Mouse (Mus musculus): ENCODE data around the gene Coro2b.

The Coro2b gene

GRCm38 (mm10) chr9:62517112-62517957 is 19.5 kb downstream of the Coro2b start:
- no peak for DNase-seq (ENCODE audit: extremely low spot score, low read depth, low spot score)

GRCm38 (mm10) chr9:62515138-62515537 is 21.7 kb downstream of the Coro2b start:
- DNase-seq (ENCODE audit: extremely low spot score, low read depth, low spot score): no peak

- no peak for DNase-seq (ENCODE audit: extremely low spot score, low read depth, low spot score)
Observed at GRCm38 (mm10) chr9:62513492-62514133, 23.2 kb downstream of the Coro2b start.

- DNase-seq (ENCODE audit: extremely low spot score, low read depth, low spot score): no peak
Observed at GRCm38 (mm10) chr9:62510530-62510936, 26.3 kb downstream of the Coro2b start.

GRCm38 (mm10) chr9:62509617-62510016 is 27.2 kb downstream of the Coro2b start:
- DNase-seq (ENCODE audit: extremely low spot score, low read depth, low spot score): no peak

- DNase-seq (ENCODE audit: extremely low spot score, low read depth, low spot score): no peak
Observed at GRCm38 (mm10) chr9:62508740-62509524, 27.9 kb downstream of the Coro2b start.

GRCm38 (mm10) chr9:62506467-62507067 is 30.3 kb downstream of the Coro2b start:
- DNase-seq (ENCODE audit: extremely low spot score, low read depth, low spot score): no peak

- DNase-seq (ENCODE audit: extremely low spot score, low read depth, low spot score): no peak
Observed at GRCm38 (mm10) chr9:62504129-62504528, 32.7 kb downstream of the Coro2b start.

- DNase-seq (ENCODE audit: extremely low spot score, low read depth, low spot score): no peak
Observed at GRCm38 (mm10) chr9:62502361-62502760, 34.5 kb downstream of the Coro2b start.

GRCm38 (mm10) chr9:62501566-62501965 is 35.3 kb downstream of the Coro2b start:
- no peak for DNase-seq (ENCODE audit: extremely low spot score, low read depth, low spot score)

GRCm38 (mm10) chr9:62500007-62500406 is 36.8 kb downstream of the Coro2b start:
- no peak for DNase-seq (ENCODE audit: extremely low spot score, low read depth, low spot score)

- no peak for DNase-seq (ENCODE audit: extremely low spot score, low read depth, low spot score)
Observed at GRCm38 (mm10) chr9:62498945-62499344, 37.9 kb downstream of the Coro2b start.

- DNase-seq (ENCODE audit: extremely low spot score, low read depth, low spot score): no peak
Observed at GRCm38 (mm10) chr9:62497135-62498092, 39.4 kb downstream of the Coro2b start.

GRCm38 (mm10) chr9:62492306-62492990 is 44.4 kb downstream of the Coro2b start:
- no peak for DNase-seq (ENCODE audit: extremely low spot score, low read depth, low spot score)

GRCm38 (mm10) chr9:62491611-62492010 is 45.2 kb downstream of the Coro2b start:
- no peak for DNase-seq (ENCODE audit: extremely low spot score, low read depth, low spot score)

- no peak for DNase-seq (ENCODE audit: extremely low spot score, low read depth, low spot score)
Observed at GRCm38 (mm10) chr9:62491104-62491503, 45.7 kb downstream of the Coro2b start.

GRCm38 (mm10) chr9:62484107-62484506 is 52.7 kb downstream of the Coro2b start:
- no peak for DNase-seq (ENCODE audit: extremely low spot score, low read depth, low spot score)

GRCm38 (mm10) chr9:62482788-62483187 is 54.1 kb downstream of the Coro2b start:
- no peak for DNase-seq (ENCODE audit: extremely low spot score, low read depth, low spot score)

GRCm38 (mm10) chr9:62480898-62481642 is 55.8 kb downstream of the Coro2b start:
- no peak for DNase-seq (ENCODE audit: extremely low spot score, low read depth, low spot score)

Measured in hindlimb bud, embryonic 11.5 days (tissue).